Comparison of ENCODE assay signal across 26 mouse cellular contexts in the genomic region with DNA sequence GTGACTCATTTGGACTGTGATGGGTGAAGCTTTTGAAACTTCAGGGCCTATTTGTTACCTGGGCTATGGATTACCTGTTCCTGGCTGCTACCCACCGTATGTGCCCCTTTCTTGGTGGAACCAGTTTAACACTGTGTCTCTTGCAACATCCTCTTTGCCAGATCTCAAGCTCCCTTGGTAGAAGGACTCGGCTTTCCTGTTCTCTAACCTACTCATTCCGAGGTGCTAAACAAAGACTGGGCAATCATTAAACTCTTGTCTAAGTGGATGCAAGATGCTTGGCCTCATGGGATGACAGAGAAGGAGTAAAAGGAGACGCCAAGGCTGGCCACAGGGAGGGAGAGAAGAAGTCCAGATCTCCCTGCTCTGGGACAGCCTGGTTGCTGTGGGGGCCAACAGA. TPM values are rescaled to one million over a fixed set of nuclear protein-coding genes. Genes with fewer than 3 reads are reported as not detected.
DNase-seq lines count a peak whose midpoint lies in the region; ATAC-seq and TF ChIP-seq lines count a peak whose summit lies in the region.
"Had no signal": no experiment of that assay in that cellular context is flagged by ENCODE, and none has a peak within 500 bp of the region (broad histone marks: within the 10 kb centered on the region; RNA-seq: fewer than 3 reads in every experiment).

No protein-coding gene starts in this region.

- no peaks in the 10 kb centered on the region for H3K9me3 ChIP-seq in midbrain, embryonic 11.5 days (ENCODE audit: control insufficient read depth, low read length)
- H3K9me3 ChIP-seq in midbrain, postnatal 0 days (ENCODE audit: low read length) = no peaks in the 10 kb centered on the region
- H3K9me3 ChIP-seq: embryonic facial prominence, embryonic 12.5 days; embryonic facial prominence, embryonic 15.5 days; forebrain, embryonic 12.5 days; forebrain, embryonic 15.5 days; heart, embryonic 12.5 days; heart, embryonic 15.5 days had no signal

- H3K4me2 ChIP-seq in midbrain, embryonic 11.5 days = no peak overlapping the region
- H3K4me2 ChIP-seq in midbrain, postnatal 0 days (ENCODE audit: low read depth, low read length, poor library complexity, severe bottlenecking) = no peak overlapping the region
- H3K4me2 ChIP-seq: embryonic facial prominence, embryonic 12.5 days; embryonic facial prominence, embryonic 15.5 days; forebrain, embryonic 12.5 days; forebrain, embryonic 15.5 days; heart, embryonic 12.5 days; heart, embryonic 15.5 days; hindbrain, embryonic 14.5 days had no signal

- TF ChIP-seq CTCF in midbrain, postnatal 0 days (IDR thresholded peaks at IDR 0.05) = no peak

- H3K27me3 ChIP-seq in midbrain, embryonic 11.5 days (ENCODE audit: control insufficient read depth, insufficient read depth, low read length) = no peaks in the 10 kb centered on the region
- no peaks in the 10 kb centered on the region for H3K27me3 ChIP-seq in midbrain, postnatal 0 days (ENCODE audit: insufficient read depth, low read length)
- H3K27me3 ChIP-seq: forebrain, embryonic 15.5 days had no signal

- H3K4me3 ChIP-seq in midbrain, embryonic 11.5 days (ENCODE audit: low read depth, low read length) = no peak overlapping the region
- no peak overlapping the region for H3K4me3 ChIP-seq in midbrain, postnatal 0 days (ENCODE audit: low read depth, low read length)
- H3K4me3 ChIP-seq: embryonic facial prominence, embryonic 12.5 days; embryonic facial prominence, embryonic 15.5 days; forebrain, embryonic 12.5 days; forebrain, embryonic 15.5 days; heart, embryonic 12.5 days; heart, embryonic 15.5 days had no signal

- no peaks in the 10 kb centered on the region for H3K4me1 ChIP-seq in midbrain, embryonic 11.5 days (ENCODE audit: control insufficient read depth, insufficient read depth, low read length)
- H3K4me1 ChIP-seq in midbrain, postnatal 0 days (ENCODE audit: insufficient read depth, low read length) = peaks cover 10% of the 10 kb centered on the region

- peak; percentile 17 to 57 for DNase-seq in lung, adult 18-20 months
- DNase-seq in lung, postnatal 10 days = no peak
- peak; percentile 2 for DNase-seq in midbrain, embryonic 11.5 days (ENCODE audit: low spot score, missing footprints)
- no peak for DNase-seq in midbrain, postnatal 0 days (ENCODE audit: low spot score)
- peak; percentile 51 for DNase-seq in lung, postnatal 25 days (ENCODE audit: low spot score)
- no peak for DNase-seq in frontal cortex, postnatal 36 days (ENCODE audit: low spot score in 2 of 2)
- DNase-seq: adrenal gland, adult 2 months; adrenal gland, postnatal 14 days; cerebellum, adult 11 months; cerebellum, adult 2 months; cerebellum, adult 9-11 months; cerebellum, postnatal 25 days; gastrocnemius, postnatal 10 days; gastrocnemius, postnatal 36 days; heart, adult 18-20 months; heart, postnatal 14 days; heart, postnatal 4 days had no signal

- H3K27ac ChIP-seq in midbrain, embryonic 11.5 days (ENCODE audit: low read depth, low read length) = no peak overlapping the region
- H3K27ac ChIP-seq in midbrain, postnatal 0 days (ENCODE audit: low read depth, low read length) = no peak overlapping the region
- H3K27ac ChIP-seq: embryonic facial prominence, embryonic 12.5 days; forebrain, embryonic 12.5 days; hindbrain, embryonic 14.5 days had no signal

- no peak for ATAC-seq in midbrain, embryonic 11.5 days (ENCODE audit: low FRiP score)
- ATAC-seq in midbrain, postnatal 0 days (ENCODE audit: low FRiP score) = no peak
- ATAC-seq: CD4-positive, CD25-positive, alpha-beta regulatory T cell, adult 4 months had no signal

- WGBS in midbrain, embryonic 11.5 days = 78% methylated on average over 4 of the region's 4 CpGs
- WGBS in midbrain, postnatal 0 days = 79% methylated on average over 4 of the region's 4 CpGs

- H3K36me3 ChIP-seq in midbrain, embryonic 11.5 days (ENCODE audit: control insufficient read depth, insufficient read depth, low read length) = no peaks in the 10 kb centered on the region
- H3K36me3 ChIP-seq in midbrain, postnatal 0 days (ENCODE audit: insufficient read depth, low read length) = no peaks in the 10 kb centered on the region
- H3K36me3 ChIP-seq: embryonic facial prominence, embryonic 12.5 days; embryonic facial prominence, embryonic 15.5 days; forebrain, embryonic 12.5 days; heart, embryonic 12.5 days; heart, embryonic 15.5 days had no signal

- no peak overlapping the region for H3K9ac ChIP-seq in midbrain, embryonic 11.5 days (ENCODE audit: low read length)
- H3K9ac ChIP-seq in midbrain, postnatal 0 days (replicated peaks; ENCODE audit: low read length, poor library complexity, severe bottlenecking) = no peak overlapping the region
- H3K9ac ChIP-seq: embryonic facial prominence, embryonic 12.5 days; embryonic facial prominence, embryonic 15.5 days; forebrain, embryonic 12.5 days; forebrain, embryonic 15.5 days; heart, embryonic 12.5 days; heart, embryonic 15.5 days; hindbrain, embryonic 14.5 days had no signal

RNA-seq across cellular contexts. Expression of a gene that starts 57.0 kb away (rescaled TPM):
- 6.4 and 8.5 TPM in 2 replicates for polyA plus RNA-seq in midbrain, embryonic 11.5 days (2014; fragmentation: Nextera tagmentation; extraction: Ambion mirVana)
- 11.9 and 15.4 TPM in 2 replicates for total RNA-seq in midbrain, postnatal 0 days (2014; rRNA removed)
- polyA plus RNA-seq in midbrain, postnatal 0 days (2015; fragmentation: Nextera tagmentation; extraction: Ambion mirVana) = 8.0 and 9.2 TPM in 2 replicates
- total RNA-seq: common myeloid progenitor, adult 5-6 weeks had no signal

Comparison
In these comparisons a context has a peak if more than half of its experiments do, and no peak if none do; other contexts are left out.
1. DNase-seq: peak in lung, adult 18-20 months (2 of 2), midbrain, embryonic 11.5 days (single experiment) and lung, postnatal 25 days (single experiment); none in lung, postnatal 10 days (single experiment), midbrain, postnatal 0 days (single experiment) and frontal cortex, postnatal 36 days (0 of 2).